Mouse (Mus musculus): ENCODE measurements around the gene Cd164l2. TPM values are rescaled to one million over a fixed set of nuclear protein-coding genes. Genes with fewer than 3 reads are reported as not detected.

Gene Cd164l2
- 0.13 TPM in 1 of 2 replicates, not detected in the other for polyA plus RNA-seq (2015; fragmentation: Nextera tagmentation; extraction: Ambion mirVana)

DNA sequence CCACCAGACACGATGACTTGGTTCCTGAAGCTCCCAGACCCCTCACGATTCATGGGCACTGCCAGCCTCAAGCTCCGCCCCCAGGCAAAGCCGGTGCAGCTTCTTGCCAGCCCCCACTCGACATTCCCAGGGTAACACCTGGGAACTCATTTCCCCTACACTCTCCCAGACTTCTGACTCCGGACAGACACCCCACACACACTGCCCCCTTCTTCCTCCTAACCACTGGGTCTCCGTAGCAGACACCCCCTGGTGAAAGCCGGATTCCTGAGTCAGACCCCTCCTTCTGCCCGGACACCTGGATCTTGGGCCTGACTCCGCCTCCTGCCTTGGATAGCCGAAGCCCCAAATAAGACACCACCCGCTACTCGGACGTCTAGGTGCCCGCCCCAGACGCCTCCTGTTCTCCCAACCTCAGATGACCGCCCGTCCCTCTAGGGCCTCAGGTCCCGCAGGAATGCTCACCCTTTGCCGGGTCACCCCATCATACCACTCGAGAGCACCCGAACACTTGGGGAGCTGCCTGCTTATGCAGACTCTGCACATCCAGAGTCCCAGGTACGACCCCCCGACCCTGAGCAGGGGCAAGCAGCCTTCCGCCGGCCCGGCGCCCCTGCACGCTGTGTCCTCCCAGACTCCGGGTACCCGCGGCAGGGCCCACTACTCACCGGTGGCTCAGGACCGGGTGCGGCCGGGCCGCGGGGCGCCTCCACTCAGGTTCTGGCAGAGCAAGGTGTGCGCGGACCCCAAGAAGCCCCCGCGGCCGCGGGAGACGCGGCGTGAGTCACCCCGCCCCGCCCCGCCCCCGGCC, at the start of gene Cd164l2, which contains the start of gene Gpr3:
Cd164l2 (plus strand) TSS at position 381 of the 811 bp plus-strand sequence.
Gpr3 (minus strand) TSS at position 786 of the 811 bp plus-strand sequence.
- WGBS (ENCODE audit: insufficient replicate concordance): 4% methylated on average over 48 of the region's 52 CpGs
- ATAC-seq (ENCODE audit: low read depth): no peak

GRCm38 (mm10) chr4:133162196-133162595, 49.7 kb upstream of the Cd164l2 start:
- H3K9ac ChIP-seq (ENCODE audit: low read depth, low read length): no peak overlapping the region
- no peaks in the 10 kb centered on the region for H3K36me3 ChIP-seq (ENCODE audit: control insufficient read depth, insufficient read depth)
- no peak overlapping the region for H3K4me3 ChIP-seq (ENCODE audit: low read depth, low read length)
- 57% methylated on average over 6 of the region's 6 CpGs for WGBS (ENCODE audit: insufficient replicate concordance)
- H3K9me3 ChIP-seq (replicated peaks; ENCODE audit: control insufficient read depth, low read length): no peaks in the 10 kb centered on the region
- no peak overlapping the region for H3K4me2 ChIP-seq (ENCODE audit: low read depth, low read length)
- ATAC-seq (ENCODE audit: low read depth): no peak
- peaks cover 5% of the 10 kb centered on the region; the same call in 1 of the 2 replicates for H3K4me1 ChIP-seq (ENCODE audit: control insufficient read depth, low read depth, low read length)
- no peaks in the 10 kb centered on the region for H3K27me3 ChIP-seq (ENCODE audit: control insufficient read depth, insufficient read depth, low read depth, low read length)
- no peak overlapping the region for H3K27ac ChIP-seq (ENCODE audit: low read length)

More for the DNA sequence above, at the start of gene Cd164l2, which contains the start of gene Gpr3:
- H3K36me3 ChIP-seq (ENCODE audit: control insufficient read depth, insufficient read depth): no peaks in the 10 kb centered on the region
- no peaks in the 10 kb centered on the region for H3K9me3 ChIP-seq (replicated peaks; ENCODE audit: control insufficient read depth, low read length)
- H3K9ac ChIP-seq (ENCODE audit: low read depth, low read length): 0 out of 2 replicates have a peak within 1 kb of the TSS, but pooled peaks have one; percentile 22
- H3K4me1 ChIP-seq (ENCODE audit: control insufficient read depth, low read depth, low read length): peaks cover 15% of the 10 kb centered on the region
- H3K4me2 ChIP-seq (ENCODE audit: low read depth, low read length): peak within 1 kb of the TSS; percentile 82
- no peak within 1 kb of the TSS for H3K27ac ChIP-seq (ENCODE audit: low read length)
- peaks cover 49% of the 10 kb centered on the region for H3K27me3 ChIP-seq (ENCODE audit: control insufficient read depth, insufficient read depth, low read depth, low read length)
- H3K4me3 ChIP-seq (ENCODE audit: low read depth, low read length): peak within 1 kb of the TSS; percentile 61

- no peak for ATAC-seq (ENCODE audit: low read depth)
- Histone ChIP-seq H3K4me2 (ENCODE audit: low read depth, low read length) (no peak overlapping the region), H3K27me3 (ENCODE audit: control insufficient read depth, insufficient read depth, low read depth, low read length) (no peaks in the 10 kb centered on the region), H3K9me3 (replicated peaks; ENCODE audit: control insufficient read depth, low read length) (no peaks in the 10 kb centered on the region), H3K4me3 (ENCODE audit: low read depth, low read length) (no peak overlapping the region), H3K27ac (ENCODE audit: low read length) (no peak overlapping the region), H3K36me3 (ENCODE audit: control insufficient read depth, insufficient read depth) (no peaks in the 10 kb centered on the region), H3K4me1 (ENCODE audit: control insufficient read depth, low read depth, low read length) (peaks cover 9% of the 10 kb centered on the region), H3K9ac (ENCODE audit: low read depth, low read length) (no peak overlapping the region)
- WGBS (ENCODE audit: insufficient replicate concordance): 76% methylated on average over 9 of the region's 9 CpGs
Measured at GRCm38 (mm10) chr4:133166773-133167172, 45.2 kb upstream of the Cd164l2 start.

DNA sequence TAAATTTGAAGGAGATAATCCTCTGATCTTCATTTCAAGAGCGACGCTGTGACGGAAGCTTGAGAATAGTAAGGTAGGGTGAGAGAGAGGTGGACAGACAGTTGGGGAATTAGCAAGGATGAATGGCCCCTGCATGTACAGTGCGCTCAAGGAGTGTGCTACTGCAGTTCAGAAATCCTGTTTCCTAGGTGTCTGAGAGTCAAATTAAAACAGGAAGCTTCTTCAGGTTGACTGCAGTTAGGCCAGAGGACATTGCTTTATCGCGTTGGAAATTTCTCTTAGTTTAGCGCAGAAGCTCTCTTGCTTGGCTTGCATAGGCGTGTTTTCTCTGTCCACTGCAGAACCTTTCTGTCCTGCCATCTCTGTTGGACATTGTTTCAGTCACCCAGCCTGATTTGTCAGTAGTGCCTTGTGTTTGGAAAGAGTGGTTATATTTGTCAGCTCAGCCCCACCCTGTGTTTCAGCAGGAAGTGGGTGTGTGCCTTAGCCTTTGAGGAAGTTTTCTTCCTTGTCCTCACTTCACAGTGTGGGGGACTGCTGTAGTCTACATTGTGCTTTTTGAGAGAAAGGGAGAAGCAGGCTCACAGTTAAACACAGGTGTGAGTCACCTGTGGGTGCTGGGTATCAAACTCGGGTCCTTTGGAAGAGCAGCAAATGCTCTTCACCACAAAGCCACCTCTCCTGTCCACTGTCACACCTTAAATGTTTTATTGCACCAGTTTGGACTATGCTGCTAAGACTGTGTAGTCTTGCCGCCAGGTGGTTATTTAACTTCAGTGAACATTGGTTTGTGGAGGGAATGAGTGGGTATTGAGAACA, 42.5 kb upstream of the Cd164l2 start:
- Histone ChIP-seq H3K4me2 (ENCODE audit: low read depth, low read length) (peak overlapping the region; percentile 30), H3K9me3 (replicated peaks; ENCODE audit: control insufficient read depth, low read length) (no peaks in the 10 kb centered on the region), H3K9ac (ENCODE audit: low read depth, low read length) (no peak overlapping the region), H3K36me3 (ENCODE audit: control insufficient read depth, insufficient read depth) (no peaks in the 10 kb centered on the region), H3K27ac (ENCODE audit: low read length) (peak overlapping the region; percentile 81), H3K4me3 (ENCODE audit: low read depth, low read length) (no peak overlapping the region), H3K27me3 (ENCODE audit: control insufficient read depth, insufficient read depth, low read depth, low read length) (no peaks in the 10 kb centered on the region), H3K4me1 (ENCODE audit: control insufficient read depth, low read depth, low read length) (peaks cover 19% of the 10 kb centered on the region)
- 32% methylated on average over 10 of the region's 10 CpGs for WGBS (ENCODE audit: insufficient replicate concordance)
- ATAC-seq (ENCODE audit: low read depth): no peak; the same call in 1 of the 2 replicates

DNA sequence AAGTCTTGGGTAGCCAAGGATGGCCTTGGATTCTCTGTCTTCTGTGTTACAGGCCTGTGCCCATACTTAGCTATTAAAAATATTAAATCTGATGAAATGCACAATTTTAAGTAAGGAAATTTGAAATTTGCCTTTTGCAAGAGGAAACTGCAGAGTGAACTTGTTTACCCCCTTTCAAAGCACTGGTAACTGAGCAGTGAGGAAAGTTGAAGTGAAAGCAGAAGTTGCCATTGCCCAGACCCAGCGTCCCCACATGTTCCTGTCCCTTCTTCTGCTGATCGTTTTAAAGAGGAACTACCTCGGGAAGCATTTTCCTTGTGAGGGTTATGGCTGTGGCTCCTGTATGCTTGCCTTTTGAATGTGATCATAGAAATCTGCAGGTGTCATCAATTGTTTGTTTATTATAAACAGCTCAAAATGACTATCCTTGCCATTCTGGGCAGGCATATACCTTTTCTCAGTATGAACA, 41.8 kb upstream of the Cd164l2 start:
- WGBS (ENCODE audit: insufficient replicate concordance): 18% methylated on average over 3 of the region's 3 CpGs
- no peaks in the 10 kb centered on the region for H3K36me3 ChIP-seq (ENCODE audit: control insufficient read depth, insufficient read depth)
- H3K4me1 ChIP-seq (ENCODE audit: control insufficient read depth, low read depth, low read length): peaks cover 19% of the 10 kb centered on the region
- H3K27ac ChIP-seq (ENCODE audit: low read length): peak overlapping the region; percentile 81
- no peaks in the 10 kb centered on the region for H3K9me3 ChIP-seq (replicated peaks; ENCODE audit: control insufficient read depth, low read length)
- no peaks in the 10 kb centered on the region for H3K27me3 ChIP-seq (ENCODE audit: control insufficient read depth, insufficient read depth, low read depth, low read length)
- ATAC-seq (ENCODE audit: low read depth): 0 out of 2 replicates have a peak, but pooled peaks have one; percentile 32
- H3K4me2 ChIP-seq (ENCODE audit: low read depth, low read length): peak overlapping the region; percentile 30
- no peak overlapping the region for H3K9ac ChIP-seq (ENCODE audit: low read depth, low read length)
- no peak overlapping the region for H3K4me3 ChIP-seq (ENCODE audit: low read depth, low read length)

- ATAC-seq (ENCODE audit: low read depth): no peak
- Histone ChIP-seq H3K27ac (ENCODE audit: low read length) (peak overlapping the region; percentile 22; the same call in 1 of the 2 replicates), H3K4me1 (ENCODE audit: control insufficient read depth, low read depth, low read length) (peaks cover 24% of the 10 kb centered on the region), H3K9me3 (replicated peaks; ENCODE audit: control insufficient read depth, low read length) (no peaks in the 10 kb centered on the region), H3K4me2 (ENCODE audit: low read depth, low read length) (no peak overlapping the region), H3K9ac (ENCODE audit: low read depth, low read length) (no peak overlapping the region), H3K4me3 (ENCODE audit: low read depth, low read length) (no peak overlapping the region), H3K36me3 (ENCODE audit: control insufficient read depth, insufficient read depth) (no peaks in the 10 kb centered on the region), H3K27me3 (ENCODE audit: control insufficient read depth, insufficient read depth, low read depth, low read length) (no peaks in the 10 kb centered on the region)
Measured at GRCm38 (mm10) chr4:133170616-133171015, 41.3 kb upstream of the Cd164l2 start.

DNA sequence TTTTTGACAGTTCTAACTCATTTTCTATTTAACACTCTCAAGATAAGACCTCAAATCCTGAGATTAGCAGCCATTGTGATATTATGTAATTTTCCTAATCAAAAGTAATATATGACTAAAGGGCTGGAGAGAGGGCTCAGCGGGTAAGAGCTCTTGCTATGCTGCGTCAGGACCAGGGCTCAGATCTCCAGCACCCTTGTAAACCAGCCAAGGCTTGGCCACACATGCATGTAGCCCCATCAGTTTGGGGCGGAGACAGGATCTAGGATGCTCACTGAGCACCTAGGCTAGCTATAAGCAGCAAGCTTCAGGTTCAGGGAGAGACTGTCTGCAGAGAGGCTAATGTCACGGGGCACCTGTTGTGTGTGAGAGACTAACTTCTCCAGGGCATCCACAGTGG, 39.5 kb upstream of the Cd164l2 start:
- peaks cover 32% of the 10 kb centered on the region for H3K4me1 ChIP-seq (ENCODE audit: control insufficient read depth, low read depth, low read length)
- H3K4me3 ChIP-seq (ENCODE audit: low read depth, low read length): no peak overlapping the region
- no peak overlapping the region for H3K9ac ChIP-seq (ENCODE audit: low read depth, low read length)
- WGBS (ENCODE audit: insufficient replicate concordance): 82% methylated on average over 4 of the region's 4 CpGs
- no peaks in the 10 kb centered on the region for H3K27me3 ChIP-seq (ENCODE audit: control insufficient read depth, insufficient read depth, low read depth, low read length)
- H3K4me2 ChIP-seq (ENCODE audit: low read depth, low read length): no peak overlapping the region
- H3K36me3 ChIP-seq (ENCODE audit: control insufficient read depth, insufficient read depth): peaks cover 2% of the 10 kb centered on the region; the same call in 1 of the 2 replicates
- H3K9me3 ChIP-seq (replicated peaks; ENCODE audit: control insufficient read depth, low read length): no peaks in the 10 kb centered on the region
- ATAC-seq (ENCODE audit: low read depth): no peak
- H3K27ac ChIP-seq (ENCODE audit: low read length): no peak overlapping the region

DNA sequence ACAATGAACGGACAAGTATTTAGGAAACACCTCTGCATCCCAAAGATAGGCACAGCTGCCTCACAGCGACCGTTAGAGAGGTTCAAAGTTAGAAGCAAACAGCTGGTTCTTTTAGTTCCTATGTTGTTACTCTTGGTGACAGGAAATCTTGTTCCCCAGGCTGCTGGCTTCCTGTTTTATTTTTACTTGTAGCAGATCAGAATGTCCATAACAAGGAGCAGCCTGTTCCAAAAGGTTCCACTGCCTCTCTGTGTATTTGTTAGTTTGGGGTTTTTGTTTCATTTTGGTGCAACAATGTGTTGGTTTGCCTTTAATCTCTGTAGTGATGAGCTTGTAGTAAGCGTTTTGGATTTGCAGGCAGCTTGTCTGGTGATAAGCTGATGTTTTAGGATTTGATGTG, 37.6 kb upstream of the Cd164l2 start:
- Histone ChIP-seq H3K27me3 (ENCODE audit: control insufficient read depth, insufficient read depth, low read depth, low read length) (no peaks in the 10 kb centered on the region), H3K36me3 (ENCODE audit: control insufficient read depth, insufficient read depth) (peaks cover 2% of the 10 kb centered on the region; the same call in 1 of the 2 replicates), H3K4me3 (ENCODE audit: low read depth, low read length) (no peak overlapping the region), H3K9me3 (replicated peaks; ENCODE audit: control insufficient read depth, low read length) (no peaks in the 10 kb centered on the region), H3K4me2 (ENCODE audit: low read depth, low read length) (no peak overlapping the region), H3K4me1 (ENCODE audit: control insufficient read depth, low read depth, low read length) (peaks cover 42% of the 10 kb centered on the region), H3K9ac (ENCODE audit: low read depth, low read length) (no peak overlapping the region), H3K27ac (ENCODE audit: low read length) (peak overlapping the region; percentile 51)
- WGBS (ENCODE audit: insufficient replicate concordance): 17% methylated on average over 4 of the region's 4 CpGs
- ATAC-seq (ENCODE audit: low read depth): no peak

Measured in liver, embryonic 16.5 days (tissue).